27 mouse cellular contexts compared by ENCODE assay signal in the genomic region with DNA sequence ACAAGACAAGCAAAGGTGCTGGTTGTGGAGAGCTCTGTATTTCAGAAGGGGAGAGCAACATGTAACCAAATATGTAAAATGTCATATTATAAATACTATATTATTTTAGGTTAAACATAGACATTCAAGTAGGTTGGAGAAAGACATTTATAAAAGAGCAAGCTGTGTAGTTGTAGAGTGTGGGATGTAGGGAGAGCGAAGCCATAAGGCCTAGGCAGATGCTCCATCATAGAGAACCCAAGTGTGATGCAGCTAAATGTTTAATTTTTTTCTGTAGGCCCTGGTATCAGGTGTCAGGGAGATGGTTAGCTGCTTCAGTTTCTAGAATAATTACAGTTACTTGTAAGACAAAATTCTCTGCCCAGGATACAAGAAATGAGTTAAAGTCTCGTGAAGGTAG.
"Had no signal": no experiment of that assay in that cellular context is flagged by ENCODE, and none has a peak within 500 bp of the region (broad histone marks: within the 10 kb centered on the region; RNA-seq: fewer than 3 reads in every experiment).

No protein-coding gene starts in this region.

- H3K4me2 ChIP-seq: heart, embryonic 12.5 days; hindbrain, embryonic 12.5 days; hindbrain, embryonic 14.5 days; intestine, embryonic 15.5 days; limb, embryonic 12.5 days; liver, embryonic 11.5 days; liver, embryonic 13.5 days; liver, embryonic 15.5 days had no signal

- H3K4me3 ChIP-seq: gastrocnemius, adult 2 months; heart, adult 2 months; heart, embryonic 12.5 days; hindbrain, embryonic 10.5 days; hindbrain, embryonic 12.5 days; intestine, embryonic 15.5 days; layer of hippocampus, adult 2 months; left cerebral cortex, adult 2 months; limb, embryonic 10.5 days; limb, embryonic 12.5 days; liver, embryonic 13.5 days; liver, embryonic 15.5 days had no signal

- H3K27me3 ChIP-seq: heart, embryonic 12.5 days; hindbrain, embryonic 12.5 days; intestine, embryonic 15.5 days; limb, embryonic 12.5 days; liver, embryonic 13.5 days; liver, embryonic 15.5 days had no signal

- H3K9me3 ChIP-seq: heart, embryonic 12.5 days; hindbrain, embryonic 10.5 days; hindbrain, embryonic 12.5 days; intestine, embryonic 15.5 days; limb, embryonic 10.5 days; limb, embryonic 12.5 days; liver, embryonic 13.5 days; liver, embryonic 15.5 days had no signal

- H3K9ac ChIP-seq: heart, embryonic 12.5 days; hindbrain, embryonic 12.5 days; hindbrain, embryonic 14.5 days; intestine, embryonic 15.5 days; limb, embryonic 12.5 days; liver, embryonic 13.5 days; liver, embryonic 15.5 days had no signal

- H3K36me3 ChIP-seq: heart, embryonic 12.5 days; hindbrain, embryonic 10.5 days; hindbrain, embryonic 12.5 days; intestine, embryonic 15.5 days; limb, embryonic 10.5 days; limb, embryonic 12.5 days; liver, embryonic 13.5 days; liver, embryonic 15.5 days had no signal

- H3K27ac ChIP-seq: gastrocnemius, adult 2 months; heart, adult 2 months; hindbrain, embryonic 10.5 days; hindbrain, embryonic 12.5 days; hindbrain, embryonic 14.5 days; intestine, embryonic 15.5 days; layer of hippocampus, adult 2 months; limb, embryonic 10.5 days; limb, embryonic 12.5 days; liver, embryonic 13.5 days; liver, embryonic 15.5 days had no signal

- ATAC-seq: hindbrain, embryonic 16.5 days; inflammation-experienced regulatory T-cells, adult 6 months; intestine, embryonic 15.5 days; intestine, postnatal 0 days had no signal

- H3K4me1 ChIP-seq: heart, embryonic 12.5 days; hindbrain, embryonic 10.5 days; hindbrain, embryonic 12.5 days; intestine, embryonic 15.5 days; limb, embryonic 10.5 days; limb, embryonic 12.5 days; liver, embryonic 13.5 days; liver, embryonic 15.5 days had no signal

- DNase-seq: gastrocnemius, adult 2 months; gastrocnemius, postnatal 10 days; gastrocnemius, postnatal 25 days; heart, adult 2 months; heart, postnatal 10 days; heart, postnatal 4 days; kidney, adult 18-20 months; kidney, adult 8-10 months; kidney, postnatal 10 days; kidney, postnatal 25 days; kidney, postnatal 4 days; liver; liver, embryonic 13.5 days had no signal
